Mouse (Mus musculus) T-helper 1 cell (primary cell): Measurements from ENCODE around the gene Tctn3.
"Not testable (repeated sequence)": the region's sequence is repeated elsewhere in the genome, so short reads cannot be mapped to it uniquely, and the experiment has no call there.

Experiments used
- in situ Hi-C: fragments of 300-600 bp; cut with MboI, MseI; formaldehyde crosslinking; loops from one replicate; pipeline ENCODE4 v1.15.1; 2025; ENCODE audit warnings: high pct_unique_total_duplicates

Tctn3 gene

GRCm38 (mm10) chr19:40625935-40626334 is 13.9 kb upstream of the Tctn3 start:
- in situ Hi-C loops: no loop called here

GRCm38 (mm10) chr19:40621616-40622015 is 9.6 kb upstream of the Tctn3 start:
- in situ Hi-C loops: not testable (repeated sequence)

GRCm38 (mm10) chr19:40616021-40616420 is 4.0 kb upstream of the Tctn3 start:
- in situ Hi-C loops: no loop called here

- in situ Hi-C loops: loop anchor here (5.0 kb wide), 1 partner anchor 107 kb away; no protein-coding TSS in a partner anchor
Measured at GRCm38 (mm10) chr19:40614811-40615210, 2.8 kb upstream of the Tctn3 start.

- in situ Hi-C loops: no loop called here
Measured at GRCm38 (mm10) chr19:40607676-40608075, 4.4 kb downstream of the Tctn3 start.

- in situ Hi-C loops: no loop called here
Measured at GRCm38 (mm10) chr19:40605189-40605588, 6.8 kb downstream of the Tctn3 start.

- in situ Hi-C loops: no loop called here
Measured at GRCm38 (mm10) chr19:40601870-40602269, 10.2 kb downstream of the Tctn3 start.

- in situ Hi-C loops: not testable (repeated sequence)
Measured at GRCm38 (mm10) chr19:40600846-40601245, 11.2 kb downstream of the Tctn3 start.

GRCm38 (mm10) chr19:40595831-40596230 is 16.2 kb downstream of the Tctn3 start:
- in situ Hi-C loops: no loop called here

GRCm38 (mm10) chr19:40595231-40595630 is 16.8 kb downstream of the Tctn3 start:
- in situ Hi-C loops: no loop called here

- in situ Hi-C loops: no loop called here
Measured at GRCm38 (mm10) chr19:40589530-40589880, 22.5 kb downstream of the Tctn3 start.

GRCm38 (mm10) chr19:40588847-40589529 is 23.0 kb downstream of the Tctn3 start:
- in situ Hi-C loops: no loop called here

- in situ Hi-C loops: no loop called here
Measured at GRCm38 (mm10) chr19:40588293-40588654, 23.8 kb downstream of the Tctn3 start, which contains the start of gene Aldh18a1. Gene Aldh18a1 (minus strand): TSS chr19:40588463.

- in situ Hi-C loops: no loop called here
Measured at GRCm38 (mm10) chr19:40587491-40588292, 24.3 kb downstream of the Tctn3 start.

GRCm38 (mm10) chr19:40586908-40587307 is 25.1 kb downstream of the Tctn3 start:
- in situ Hi-C loops: no loop called here

GRCm38 (mm10) chr19:40581662-40582061 is 30.4 kb downstream of the Tctn3 start:
- in situ Hi-C loops: loop anchor here (5.0 kb wide), 1 partner anchor 1629 kb away; no protein-coding TSS in a partner anchor

- in situ Hi-C loops: loop anchor here (5.0 kb wide), 1 partner anchor 1629 kb away; no protein-coding TSS in a partner anchor
Measured at GRCm38 (mm10) chr19:40580902-40581301, 31.1 kb downstream of the Tctn3 start.

- in situ Hi-C loops: loop anchor here (5.0 kb wide), 1 partner anchor 1758 kb away; the partner anchor contains the start of gene Noc3l
Measured at GRCm38 (mm10) chr19:40575438-40575837, 36.6 kb downstream of the Tctn3 start.

- in situ Hi-C loops: no loop called here
Measured at GRCm38 (mm10) chr19:40570726-40571125, 41.3 kb downstream of the Tctn3 start.

- in situ Hi-C loops: no loop called here
Measured at GRCm38 (mm10) chr19:40567616-40568015, 44.4 kb downstream of the Tctn3 start.

GRCm38 (mm10) chr19:40563880-40564645 is 48.0 kb downstream of the Tctn3 start:
- in situ Hi-C loops: no loop called here

GRCm38 (mm10) chr19:40561521-40561920 is 50.5 kb downstream of the Tctn3 start:
- in situ Hi-C loops: not testable (repeated sequence)
